Mouse (Mus musculus) hindbrain, embryonic 10.5 days (tissue): ENCODE data around the gene Ralb. TPM values are rescaled to one million over a fixed set of nuclear protein-coding genes. Genes with fewer than 3 reads are reported as not detected.

Source experiments
- DNase-seq: peaks from one replicate; pipeline ENCODE4 v3.0.0-alpha.2; 2017; ENCODE audit warnings: low spot score
- H3K27ac ChIP-seq: fragments of 300-500 bp; sonication (generic); 2 replicates; pipeline ENCODE4 v1.5.1; 2016; ENCODE audit warnings: mild to moderate bottlenecking, moderate library complexity
- H3K27me3 ChIP-seq: fragments of 300-500 bp; sonication (generic); 2 replicates; pipeline ENCODE4 v1.6.1; 2016; ENCODE audit warnings: mild to moderate bottlenecking; ENCODE audit not compliant: poor library complexity, insufficient read depth, severe bottlenecking
- H3K36me3 ChIP-seq: fragments of 300-500 bp; sonication (generic); 2 replicates; pipeline ENCODE4 v1.6.1; 2016; ENCODE audit warnings: mild to moderate bottlenecking, moderate library complexity
- H3K4me1 ChIP-seq: fragments of 300-500 bp; sonication (generic); replicated peaks from 2 replicates; pipeline ENCODE4 v1.6.1; 2016; ENCODE audit warnings: mild to moderate bottlenecking
- H3K4me3 ChIP-seq: fragments of 300-500 bp; sonication (generic); 2 replicates; pipeline ENCODE4 v1.5.1; 2016; ENCODE audit warnings: mild to moderate bottlenecking, moderate library complexity
- H3K9me3 ChIP-seq: fragments of 300-500 bp; sonication (generic); 2 replicates; pipeline ENCODE4 v1.6.1; 2016; ENCODE audit warnings: mild to moderate bottlenecking, moderate library complexity
- WGBS: fragments of 180-500 bp; shearing (Covaris S2); methylation state at CpG from one replicate; pipeline ENCODE4 v1.1.7; 2016; 5-methylcytosine and 5-hydroxymethylcytosine counted together
- polyA plus RNA-seq: library from polyadenylated mRNA; unstranded; fragments of >200 nt; fragmentation: Nextera tagmentation; extraction: Ambion mirVana; gene quantifications from 2 replicates; pipeline ENCODE4 v1.2.1, GENCODE M21; 2016

Gene Ralb
- polyA plus RNA-seq, 1 experiment from 2014 or later: 103 TPM

DNA sequence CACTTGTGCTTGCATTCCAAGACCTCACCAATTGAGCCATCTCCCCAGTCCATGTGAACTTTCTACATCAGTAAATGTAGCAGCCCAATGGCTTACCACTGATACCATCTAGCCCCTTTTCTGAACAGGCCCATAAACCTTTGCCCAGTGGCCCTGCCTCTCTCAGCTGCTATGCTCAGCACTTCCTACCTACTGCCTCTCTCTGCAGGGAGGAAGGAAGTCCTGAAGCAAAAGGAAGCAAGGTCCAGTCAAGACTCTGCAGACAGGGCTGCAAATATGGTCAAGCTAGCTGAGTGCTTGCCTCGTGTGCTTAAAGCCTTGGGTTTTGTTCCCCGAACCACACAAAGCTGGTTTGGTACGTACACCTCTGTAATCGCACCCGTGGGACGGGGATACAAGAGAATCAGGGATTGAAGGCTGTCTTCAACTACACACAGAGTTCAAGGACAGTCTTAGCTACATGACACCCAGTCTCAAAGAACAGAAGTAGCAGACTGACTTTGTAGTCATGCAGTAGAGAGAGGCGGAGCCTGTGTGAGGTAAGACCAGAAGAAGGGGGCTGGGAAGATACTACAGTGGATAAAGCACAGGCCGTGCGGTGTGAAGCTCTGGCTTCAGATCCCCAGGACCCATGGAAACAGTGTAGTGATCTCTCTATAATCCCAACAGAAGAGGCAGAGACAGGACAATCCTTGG lies 5.9 kb downstream of the Ralb start:
- Histone ChIP-seq H3K27me3 (no peaks in the 10 kb centered on the region), H3K4me1 (peaks cover 12% of the 10 kb centered on the region; the same call in 1 of the 2 replicates), H3K36me3 (peaks cover 8% of the 10 kb centered on the region; the same call in 1 of the 2 replicates), H3K27ac (no peak overlapping the region), H3K4me3 (no peak overlapping the region), H3K9me3 (no peaks in the 10 kb centered on the region)
- no peak for DNase-seq
- WGBS: 87% methylated on average over 9 of the region's 9 CpGs

GRCm38 (mm10) chr1:119497346-119498004 lies 7.1 kb downstream of the Ralb start:
- WGBS: 71% methylated on average over 5 of the region's 5 CpGs
- Histone ChIP-seq H3K4me1 (0 out of 2 replicates have a peak, but pooled peaks cover under 1% of the 10 kb centered on the region), H3K36me3 (peaks cover 8% of the 10 kb centered on the region; the same call in 1 of the 2 replicates), H3K4me3 (no peak overlapping the region), H3K27me3 (no peaks in the 10 kb centered on the region), H3K9me3 (no peaks in the 10 kb centered on the region), H3K27ac (no peak overlapping the region)
- DNase-seq: no peak

- WGBS: 92% methylated on average over 6 of the region's 6 CpGs
- Histone ChIP-seq H3K36me3 (no peaks in the 10 kb centered on the region; the same call in 1 of the 2 replicates), H3K9me3 (no peaks in the 10 kb centered on the region), H3K27ac (no peak overlapping the region), H3K4me3 (no peak overlapping the region), H3K27me3 (no peaks in the 10 kb centered on the region), H3K4me1 (peaks cover 6% of the 10 kb centered on the region)
- DNase-seq: no peak
Measured at GRCm38 (mm10) chr1:119495396-119495775, 9.2 kb downstream of the Ralb start.

GRCm38 (mm10) chr1:119494712-119495395 lies 9.7 kb downstream of the Ralb start:
- no peak overlapping the region for H3K4me3 ChIP-seq
- peaks cover 6% of the 10 kb centered on the region for H3K4me1 ChIP-seq
- WGBS: 94% methylated on average over 9 of the region's 9 CpGs
- H3K36me3 ChIP-seq: no peaks in the 10 kb centered on the region
- no peak overlapping the region for H3K27ac ChIP-seq
- H3K9me3 ChIP-seq: no peaks in the 10 kb centered on the region
- H3K27me3 ChIP-seq: no peaks in the 10 kb centered on the region
- DNase-seq: no peak

DNA sequence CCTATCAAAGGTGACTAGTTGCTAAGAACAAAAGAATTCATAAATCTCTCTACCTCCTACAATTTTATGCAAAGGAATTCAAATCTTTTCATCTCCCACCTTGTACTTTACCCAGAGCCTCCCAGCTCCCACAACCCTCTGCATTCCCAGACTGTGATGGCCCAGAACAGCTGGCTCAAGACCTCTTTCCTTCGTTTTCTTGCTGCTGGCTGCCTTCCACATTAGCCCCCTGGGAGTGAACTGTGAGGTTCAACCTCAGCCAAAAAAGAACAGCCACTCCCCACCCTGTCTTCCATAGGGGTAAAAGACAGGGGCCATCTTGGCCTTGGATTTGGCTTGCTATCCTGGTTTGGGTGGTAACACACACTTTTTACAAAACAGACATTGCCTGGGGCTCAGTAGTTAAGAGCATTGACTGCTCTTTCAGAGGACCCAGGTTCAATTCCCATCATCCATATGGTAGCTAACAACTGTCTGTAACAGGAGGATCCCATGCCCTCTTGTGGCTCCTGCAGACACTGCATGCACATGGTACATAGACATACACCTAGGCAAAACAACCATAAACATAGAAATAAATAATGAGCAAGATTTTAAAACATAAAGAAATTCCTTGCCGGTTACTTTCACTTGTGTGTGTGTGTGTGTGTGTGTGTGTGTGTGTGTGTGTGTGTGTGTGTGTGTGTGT lies 10.4 kb downstream of the Ralb start:
- no peak overlapping the region for H3K27ac ChIP-seq
- no peak overlapping the region for H3K4me3 ChIP-seq
- H3K27me3 ChIP-seq: no peaks in the 10 kb centered on the region
- H3K9me3 ChIP-seq: no peaks in the 10 kb centered on the region
- no peaks in the 10 kb centered on the region for H3K36me3 ChIP-seq
- DNase-seq: no peak
- H3K4me1 ChIP-seq: peaks cover 6% of the 10 kb centered on the region
- 82% methylated on average over 2 of the region's 2 CpGs for WGBS

DNA sequence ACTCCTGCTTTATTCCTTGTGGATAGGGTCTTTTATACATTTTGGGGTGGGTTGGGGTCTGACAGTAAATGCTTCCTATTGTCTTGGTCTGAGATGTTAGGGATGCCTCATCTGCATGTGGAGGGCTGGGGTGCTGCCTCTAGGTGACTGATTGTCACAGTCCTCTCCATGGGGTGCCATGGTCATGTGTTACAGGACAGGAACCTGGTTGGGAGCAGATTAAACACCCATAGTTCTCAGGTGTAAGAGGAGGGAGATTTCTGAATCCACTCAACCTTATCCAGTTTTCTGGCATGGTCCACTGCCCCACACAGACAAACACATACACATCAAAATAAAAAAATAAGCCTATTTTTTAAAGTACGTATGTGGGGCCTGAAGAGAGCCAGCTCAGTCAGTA lies 12.1 kb downstream of the Ralb start:
- Histone ChIP-seq H3K36me3 (no peaks in the 10 kb centered on the region), H3K4me1 (peaks cover 13% of the 10 kb centered on the region), H3K4me3 (no peak overlapping the region), H3K9me3 (no peaks in the 10 kb centered on the region), H3K27ac (no peak overlapping the region), H3K27me3 (no peaks in the 10 kb centered on the region)
- DNase-seq: no peak
- 94% methylated on average over 1 of the region's 1 CpGs for WGBS

DNA sequence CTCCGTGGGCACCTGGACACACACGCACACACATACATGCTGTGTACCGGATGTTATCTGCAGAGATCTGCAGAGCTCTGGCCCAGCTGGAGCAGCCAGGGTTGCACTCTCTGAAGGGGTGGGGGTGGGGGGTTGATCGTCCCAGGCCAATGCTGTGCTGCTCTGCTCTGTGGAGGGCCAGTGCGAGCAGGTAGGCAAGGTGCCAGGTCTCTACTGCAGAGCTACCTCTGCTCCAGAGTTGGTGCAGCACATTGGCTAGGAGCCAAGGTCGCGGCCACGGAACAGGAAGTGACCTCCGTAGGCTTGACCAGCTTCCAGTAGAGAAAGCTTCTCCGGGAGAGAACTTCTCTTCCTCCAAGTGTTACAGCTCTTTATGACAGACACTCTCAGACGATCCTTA lies 12.5 kb downstream of the Ralb start:
- no peak overlapping the region for H3K27ac ChIP-seq
- no peaks in the 10 kb centered on the region for H3K27me3 ChIP-seq
- DNase-seq: no peak
- H3K9me3 ChIP-seq: no peaks in the 10 kb centered on the region
- no peaks in the 10 kb centered on the region for H3K36me3 ChIP-seq
- 61% methylated on average over 11 of the region's 11 CpGs for WGBS
- H3K4me1 ChIP-seq: peaks cover 15% of the 10 kb centered on the region
- H3K4me3 ChIP-seq: no peak overlapping the region

- no peaks in the 10 kb centered on the region for H3K27me3 ChIP-seq
- WGBS: 81% methylated on average over 7 of the region's 7 CpGs
Measured at GRCm38 (mm10) chr1:119490765-119491164, 13.8 kb downstream of the Ralb start.

GRCm38 (mm10) chr1:119487917-119488590 lies 16.5 kb downstream of the Ralb start:
- Histone ChIP-seq H3K4me1 (peaks cover 25% of the 10 kb centered on the region), H3K9me3 (no peaks in the 10 kb centered on the region), H3K27ac (no peak overlapping the region), H3K27me3 (no peaks in the 10 kb centered on the region), H3K36me3 (no peaks in the 10 kb centered on the region), H3K4me3 (no peak overlapping the region)
- no peak for DNase-seq
- WGBS: 57% methylated on average over 10 of the region's 10 CpGs

More at GRCm38 (mm10) chr1:119490765-119491164, 13.8 kb downstream of the Ralb start:
- Histone ChIP-seq H3K27ac (no peak overlapping the region), H3K4me3 (no peak overlapping the region), H3K4me1 (peaks cover 15% of the 10 kb centered on the region), H3K36me3 (no peaks in the 10 kb centered on the region), H3K9me3 (no peaks in the 10 kb centered on the region)
- no peak for DNase-seq

- WGBS: 9% methylated on average over 2 of the region's 2 CpGs
- no peak for DNase-seq
- no peak overlapping the region for H3K27ac ChIP-seq
Measured at GRCm38 (mm10) chr1:119485825-119486224, 18.8 kb downstream of the Ralb start.

DNA sequence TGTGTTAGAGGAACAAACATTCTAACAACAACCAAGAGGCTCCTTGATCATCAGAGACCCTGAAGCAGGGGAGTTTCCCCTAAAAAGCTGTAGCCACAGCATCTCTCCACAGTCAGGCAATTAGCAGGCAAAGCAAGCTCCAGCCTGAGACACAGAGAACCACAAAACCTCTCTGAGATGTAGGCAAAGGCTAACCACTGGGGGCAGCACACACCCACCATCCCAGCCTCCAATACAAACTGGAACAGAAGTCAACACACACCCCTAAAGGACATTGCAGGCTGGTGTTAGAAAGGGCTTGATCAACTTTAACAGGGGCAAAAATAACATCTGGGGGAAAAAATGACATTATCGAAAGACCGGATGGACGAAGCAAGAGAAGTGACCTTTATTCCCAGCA lies 20.1 kb downstream of the Ralb start:
- no peak overlapping the region for H3K4me3 ChIP-seq
- H3K27me3 ChIP-seq: no peaks in the 10 kb centered on the region
- peaks cover 19% of the 10 kb centered on the region for H3K4me1 ChIP-seq
- WGBS: 60% methylated on average over 3 of the region's 3 CpGs
- no peaks in the 10 kb centered on the region for H3K9me3 ChIP-seq
- peaks cover 10% of the 10 kb centered on the region; the same call in 1 of the 2 replicates for H3K36me3 ChIP-seq
- no peak for DNase-seq
- no peak overlapping the region for H3K27ac ChIP-seq

More at GRCm38 (mm10) chr1:119485825-119486224, 18.8 kb downstream of the Ralb start:
- peaks cover 10% of the 10 kb centered on the region; the same call in 1 of the 2 replicates for H3K36me3 ChIP-seq
- no peak overlapping the region for H3K4me3 ChIP-seq
- peaks cover 19% of the 10 kb centered on the region for H3K4me1 ChIP-seq
- no peaks in the 10 kb centered on the region for H3K9me3 ChIP-seq
- no peaks in the 10 kb centered on the region for H3K27me3 ChIP-seq

- WGBS: 59% methylated on average over 3 of the region's 3 CpGs
- no peak for DNase-seq
- peaks cover 10% of the 10 kb centered on the region; the same call in 1 of the 2 replicates for H3K36me3 ChIP-seq
- no peak overlapping the region for H3K27ac ChIP-seq
- no peaks in the 10 kb centered on the region for H3K9me3 ChIP-seq
- H3K4me3 ChIP-seq: no peak overlapping the region
- peaks cover 15% of the 10 kb centered on the region for H3K4me1 ChIP-seq
- H3K27me3 ChIP-seq: no peaks in the 10 kb centered on the region
Measured at GRCm38 (mm10) chr1:119482891-119483290, 21.7 kb downstream of the Ralb start.
